Mouse (Mus musculus) liver, embryonic 13.5 days (tissue): Measurements from ENCODE around the gene Lsamp. TPM values are rescaled to one million over a fixed set of nuclear protein-coding genes. Genes with fewer than 3 reads are reported as not detected.

Experiments
- ATAC-seq: fragments of 200-750 bp; cut with Nextera tagmentation; 2 replicates; pipeline ENCODE4 v1.8.0; 2017; ENCODE audit warnings: low read depth, mild to moderate bottlenecking, moderate number of reproducible peaks, moderate library complexity
- DNase-seq: peaks from one replicate; pipeline ENCODE4 v3.0.0; 2022
- H3K27ac ChIP-seq: fragments of 300-500 bp; sonication (generic); 2 replicates; pipeline ENCODE4 v1.5.1; 2015; ENCODE audit warnings: moderate library complexity, mild to moderate bottlenecking, inconsistent platforms
- H3K27me3 ChIP-seq: fragments of 300-500 bp; sonication (generic); 2 replicates; pipeline ENCODE4 v1.6.1; 2015; ENCODE audit warnings: mild to moderate bottlenecking, inconsistent platforms
- H3K36me3 ChIP-seq: fragments of 300-500 bp; sonication (generic); 2 replicates; pipeline ENCODE4 v1.6.1; 2015; ENCODE audit warnings: mild to moderate bottlenecking, inconsistent platforms
- H3K4me1 ChIP-seq: fragments of 300-500 bp; sonication (generic); replicated peaks from 2 replicates; pipeline ENCODE4 v1.6.1; 2015; ENCODE audit warnings: inconsistent platforms
- H3K4me2 ChIP-seq: fragments of 300-500 bp; sonication (generic); 2 replicates; pipeline ENCODE4 v1.6.1; 2015; ENCODE audit warnings: inconsistent platforms, mild to moderate bottlenecking, moderate library complexity
- H3K4me3 ChIP-seq: fragments of 300-500 bp; sonication (generic); replicated peaks from 2 replicates; pipeline ENCODE4 v1.5.1; 2015; ENCODE audit warnings: mild to moderate bottlenecking, inconsistent platforms
- H3K9ac ChIP-seq: fragments of 300-500 bp; sonication (generic); 2 replicates; pipeline ENCODE4 v1.6.1; 2015; ENCODE audit warnings: mild to moderate bottlenecking, inconsistent platforms
- H3K9me3 ChIP-seq: fragments of 300-500 bp; sonication (generic); replicated peaks from 2 replicates; pipeline ENCODE4 v1.6.1; 2016; ENCODE audit warnings: inconsistent platforms
- WGBS: fragments of 180-500 bp; shearing (Covaris S2); methylation state at CpG from one replicate; pipeline ENCODE4 v1.1.7; 2015; ENCODE audit not compliant: insufficient replicate concordance; 5-methylcytosine and 5-hydroxymethylcytosine counted together
- polyA plus RNA-seq: library from polyadenylated mRNA; unstranded; fragments of >200 nt; fragmentation: Nextera tagmentation; extraction: Ambion mirVana; gene quantifications from 2 replicates; pipeline ENCODE4 v1.2.1, GENCODE M21; 2015

The Lsamp gene
- polyA plus RNA-seq, 1 experiment from 2014 or later: 0.06 TPM

- no peaks in the 10 kb centered on the region for H3K36me3 ChIP-seq
Observed at GRCm38 (mm10) chr16:41612229-41612628, 1628.1 kb downstream of the Lsamp start.

GRCm38 (mm10) chr16:41623871-41624270, 1639.7 kb downstream of the Lsamp start:
- Histone ChIP-seq H3K9ac (no peak overlapping the region), H3K27ac (no peak overlapping the region), H3K4me3 (no peak overlapping the region), H3K9me3 (no peaks in the 10 kb centered on the region), H3K4me2 (no peak overlapping the region), H3K27me3 (no peaks in the 10 kb centered on the region), H3K4me1 (no peaks in the 10 kb centered on the region), H3K36me3 (no peaks in the 10 kb centered on the region)
- no peak for DNase-seq
- WGBS: 63% methylated on average over 1 of the region's 1 CpGs
- ATAC-seq: no peak

More at GRCm38 (mm10) chr16:41612229-41612628, 1628.1 kb downstream of the Lsamp start:
- WGBS: 27% methylated on average over 1 of the region's 1 CpGs
- Histone ChIP-seq H3K9me3 (no peaks in the 10 kb centered on the region), H3K4me3 (no peak overlapping the region), H3K4me2 (no peak overlapping the region), H3K27me3 (no peaks in the 10 kb centered on the region), H3K4me1 (no peaks in the 10 kb centered on the region), H3K9ac (no peak overlapping the region), H3K27ac (no peak overlapping the region)
- no peak for ATAC-seq
- DNase-seq: no peak

DNA sequence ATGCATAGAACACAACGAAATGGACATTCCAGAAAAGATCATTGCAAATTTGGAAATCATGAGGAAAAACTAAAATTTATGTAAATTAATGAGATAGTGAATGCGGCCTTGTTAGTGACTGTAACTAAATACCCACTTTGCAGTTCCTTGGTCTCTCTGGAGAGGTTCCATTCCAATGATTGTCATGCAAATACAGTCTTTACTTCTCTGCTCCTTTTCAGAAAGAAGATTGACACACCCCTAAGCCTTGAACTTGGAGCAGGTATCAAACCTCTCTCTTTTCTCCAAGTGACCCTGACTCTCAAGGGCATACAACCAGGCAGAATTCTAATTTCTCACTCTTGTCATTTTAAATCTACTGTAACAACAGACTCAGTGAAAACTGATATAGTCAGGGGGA, 1649.7 kb downstream of the Lsamp start:
- Histone ChIP-seq H3K27ac (no peak overlapping the region), H3K27me3 (no peaks in the 10 kb centered on the region), H3K4me2 (no peak overlapping the region), H3K36me3 (no peaks in the 10 kb centered on the region), H3K9me3 (no peaks in the 10 kb centered on the region), H3K4me3 (no peak overlapping the region), H3K9ac (no peak overlapping the region), H3K4me1 (no peaks in the 10 kb centered on the region)
- 50% methylated on average over 2 of the region's 2 CpGs for WGBS
- no peak for ATAC-seq
- no peak for DNase-seq

DNA sequence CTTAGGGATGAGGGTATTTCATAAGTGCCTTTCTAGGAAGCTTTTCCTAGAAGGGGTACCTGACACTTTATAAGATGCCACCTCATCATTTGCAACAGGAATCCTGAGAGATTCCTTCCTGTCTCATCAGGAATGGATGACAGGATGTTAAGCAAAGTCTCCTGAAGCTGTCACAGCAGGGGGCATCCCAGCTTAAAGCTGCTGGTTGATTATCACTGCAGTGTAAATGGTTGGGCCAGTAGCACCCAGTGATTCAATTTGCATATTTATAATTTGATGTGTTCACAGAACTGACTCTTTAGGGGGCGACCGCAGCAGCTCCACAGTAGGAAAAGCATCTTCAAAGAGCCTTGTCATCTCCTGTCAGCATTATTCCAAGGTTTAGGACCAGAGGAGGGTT, 1656.7 kb downstream of the Lsamp start:
- ATAC-seq (no peak), DNase-seq (no peak)
- no peak overlapping the region for H3K9ac ChIP-seq
- no peaks in the 10 kb centered on the region for H3K4me1 ChIP-seq
- no peak overlapping the region for H3K4me2 ChIP-seq
- H3K9me3 ChIP-seq: no peaks in the 10 kb centered on the region
- no peaks in the 10 kb centered on the region for H3K36me3 ChIP-seq
- H3K27me3 ChIP-seq: no peaks in the 10 kb centered on the region
- H3K27ac ChIP-seq: no peak overlapping the region
- WGBS: 43% methylated on average over 2 of the region's 2 CpGs
- H3K4me3 ChIP-seq: no peak overlapping the region

DNA sequence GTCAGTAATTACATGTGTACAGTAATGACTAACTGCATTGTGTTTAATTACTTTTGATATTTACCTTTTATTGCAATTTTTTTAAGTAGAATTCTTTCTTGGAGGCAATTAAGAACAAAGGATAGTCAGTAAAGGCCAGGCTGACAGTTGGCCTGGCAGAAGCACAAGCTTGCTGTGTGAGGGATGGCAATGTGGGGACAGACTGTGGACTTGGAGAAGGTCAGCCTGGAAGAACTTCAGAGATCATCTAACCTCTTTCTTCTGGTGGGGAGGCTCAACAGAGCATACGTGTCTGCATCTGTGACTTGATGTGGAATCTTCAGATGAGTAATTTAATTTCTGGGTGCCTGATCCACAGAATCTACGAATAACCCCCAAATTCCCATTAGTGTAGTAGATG, 1669.1 kb downstream of the Lsamp start:
- Histone ChIP-seq H3K27me3 (no peaks in the 10 kb centered on the region), H3K27ac (no peak overlapping the region), H3K4me2 (no peak overlapping the region), H3K9ac (no peak overlapping the region), H3K36me3 (no peaks in the 10 kb centered on the region), H3K4me3 (no peak overlapping the region), H3K9me3 (no peaks in the 10 kb centered on the region), H3K4me1 (no peaks in the 10 kb centered on the region)
- DNase-seq: no peak
- no peak for ATAC-seq
- 65% methylated on average over 2 of the region's 2 CpGs for WGBS

- no peaks in the 10 kb centered on the region for H3K36me3 ChIP-seq
- H3K27ac ChIP-seq: no peak overlapping the region
- no peak overlapping the region for H3K9ac ChIP-seq
- WGBS: 58% methylated on average over 2 of the region's 2 CpGs
- no peak for DNase-seq
- no peak overlapping the region for H3K4me3 ChIP-seq
- H3K4me2 ChIP-seq: no peak overlapping the region
- H3K27me3 ChIP-seq: no peaks in the 10 kb centered on the region
- H3K4me1 ChIP-seq: no peaks in the 10 kb centered on the region
- H3K9me3 ChIP-seq: no peaks in the 10 kb centered on the region
- no peak for ATAC-seq
Observed at GRCm38 (mm10) chr16:41674316-41675038, 1690.3 kb downstream of the Lsamp start.

DNA sequence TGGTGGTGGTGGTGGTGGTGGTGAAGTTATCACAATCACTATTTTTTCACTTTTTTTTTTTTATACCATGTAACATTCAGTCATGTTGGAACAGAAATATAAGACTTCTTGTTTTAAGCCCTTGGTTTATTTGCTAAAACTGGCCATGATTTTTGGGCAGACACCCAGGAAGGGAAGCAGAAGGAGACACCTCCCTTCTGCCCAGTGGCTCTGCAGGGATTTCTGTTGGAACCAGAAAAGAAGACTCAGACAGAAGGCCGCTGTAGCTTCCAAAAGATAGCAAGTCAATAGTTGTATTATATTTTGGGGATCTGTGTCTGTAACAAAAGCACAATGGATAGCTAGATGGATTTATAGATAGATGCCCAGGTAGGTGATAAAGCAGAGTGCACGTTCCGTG, 1691.6 kb downstream of the Lsamp start:
- Histone ChIP-seq H3K9ac (no peak overlapping the region), H3K4me1 (no peaks in the 10 kb centered on the region), H3K36me3 (no peaks in the 10 kb centered on the region), H3K4me2 (no peak overlapping the region), H3K27me3 (no peaks in the 10 kb centered on the region), H3K9me3 (no peaks in the 10 kb centered on the region), H3K27ac (no peak overlapping the region), H3K4me3 (no peak overlapping the region)
- WGBS: 76% methylated on average over 3 of the region's 3 CpGs
- DNase-seq: no peak
- ATAC-seq: no peak

GRCm38 (mm10) chr16:41692435-41692834, 1708.3 kb downstream of the Lsamp start:
- no peak for DNase-seq
- no peak overlapping the region for H3K4me2 ChIP-seq
- H3K4me1 ChIP-seq: no peaks in the 10 kb centered on the region
- H3K4me3 ChIP-seq: no peak overlapping the region
- no peaks in the 10 kb centered on the region for H3K9me3 ChIP-seq
- no peaks in the 10 kb centered on the region for H3K36me3 ChIP-seq
- no peak for ATAC-seq
- no peaks in the 10 kb centered on the region for H3K27me3 ChIP-seq
- H3K9ac ChIP-seq: no peak overlapping the region
- no peak overlapping the region for H3K27ac ChIP-seq

- Histone ChIP-seq H3K27ac (no peak overlapping the region), H3K4me1 (no peaks in the 10 kb centered on the region), H3K27me3 (no peaks in the 10 kb centered on the region), H3K4me2 (no peak overlapping the region), H3K36me3 (no peaks in the 10 kb centered on the region), H3K4me3 (no peak overlapping the region), H3K9ac (no peak overlapping the region), H3K9me3 (no peaks in the 10 kb centered on the region)
- no peak for ATAC-seq
- WGBS: 70% methylated on average over 5 of the region's 5 CpGs
- no peak for DNase-seq
Observed at GRCm38 (mm10) chr16:41701790-41702428, 1717.7 kb downstream of the Lsamp start.

- 78% methylated on average over 9 of the region's 9 CpGs for WGBS
- no peak overlapping the region for H3K9ac ChIP-seq
- H3K27ac ChIP-seq: no peak overlapping the region
- H3K27me3 ChIP-seq: no peaks in the 10 kb centered on the region
- DNase-seq: no peak
- no peaks in the 10 kb centered on the region for H3K36me3 ChIP-seq
- H3K4me2 ChIP-seq: no peak overlapping the region
- H3K4me1 ChIP-seq: no peaks in the 10 kb centered on the region
- no peak overlapping the region for H3K4me3 ChIP-seq
- H3K9me3 ChIP-seq: no peaks in the 10 kb centered on the region
- no peak for ATAC-seq
Observed at GRCm38 (mm10) chr16:41728900-41729585, 1744.9 kb downstream of the Lsamp start.

DNA sequence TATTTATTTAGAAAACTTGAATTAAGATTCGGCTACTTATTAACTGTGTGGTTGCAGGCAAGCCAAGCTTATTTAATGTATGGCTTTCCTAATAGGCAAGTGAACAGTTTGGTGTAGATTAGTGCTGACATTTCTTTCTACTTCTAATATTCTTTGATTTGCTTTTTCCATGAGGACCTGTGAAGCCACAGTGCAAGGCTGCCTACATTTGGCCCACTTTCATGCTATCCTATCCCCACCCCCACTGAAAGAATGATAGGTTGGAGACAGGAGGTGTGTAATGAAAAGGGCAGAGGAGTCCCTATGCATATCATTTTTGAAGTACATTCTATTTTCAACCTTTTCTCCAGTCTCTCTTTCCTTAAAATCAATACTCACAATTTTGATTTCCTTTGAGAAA, 1745.8 kb downstream of the Lsamp start:
- Histone ChIP-seq H3K4me1 (no peaks in the 10 kb centered on the region), H3K4me3 (no peak overlapping the region), H3K36me3 (no peaks in the 10 kb centered on the region), H3K27ac (no peak overlapping the region), H3K4me2 (no peak overlapping the region), H3K9ac (no peak overlapping the region), H3K9me3 (no peaks in the 10 kb centered on the region), H3K27me3 (no peaks in the 10 kb centered on the region)
- ATAC-seq (no peak), DNase-seq (no peak)
- WGBS: 66% methylated on average over 1 of the region's 1 CpGs
